Comparison of ENCODE assay signal across 8 mouse cellular contexts in genomic region chr10:24297792-24298191, GRCm38 (mm10).
DNase-seq lines count a peak whose midpoint lies in the region; ATAC-seq and TF ChIP-seq lines count a peak whose summit lies in the region.

No protein-coding gene starts in this region.

- intact Hi-C loops in gastrocnemius, adult 2 months (cut with DNase I) = loop anchor here (1.0 to 5.0 kb wide), 2 partner anchors 105 to 124 kb away; no protein-coding TSS in a partner anchor
- intact Hi-C loops in gastrocnemius, postnatal 14 days (cut with DNase I; ENCODE audit: low total_unique reads) = loop anchor here (2.0 to 5.0 kb wide), 2 partner anchors 105 to 125 kb away; no protein-coding TSS in a partner anchor

- H3K27ac ChIP-seq in gastrocnemius, adult 2 months = no peak overlapping the region

- DNase-seq in gastrocnemius, adult 2 months = no peak
- DNase-seq in gastrocnemius, postnatal 14 days = no peak
- DNase-seq in ovary, postnatal 36 days (ENCODE audit: low spot score) = peak; percentile 25
- no peak for DNase-seq in ovary, adult 18-20 months (ENCODE audit: low spot score)
- peak; percentile 29 to 38 for DNase-seq in adrenal gland, postnatal 36 days
- DNase-seq in hindlimb bud, embryonic 11.5 days (ENCODE audit: extremely low spot score, low read depth, low spot score) = peak; percentile 41

- H3K4me3 ChIP-seq in gastrocnemius, adult 2 months = no peak overlapping the region

- 0 out of 2 replicates have a peak, but pooled peaks have one; percentile 56 for ATAC-seq in megakaryocyte progenitor cell, adult 5-6 weeks (replicated peaks; ENCODE audit: poor library complexity)
- ATAC-seq in megakaryocyte, adult 5-6 weeks (ENCODE audit: poor library complexity, severe bottlenecking) = no peak

- TF ChIP-seq CTCF in gastrocnemius, adult 2 months (IDR thresholded peaks at IDR 0.05) = peak; percentile 89

Comparison
In these comparisons a context has a peak if more than half of its experiments do, and no peak if none do; other contexts are left out.
1. DNase-seq: peak in ovary, postnatal 36 days (single experiment), adrenal gland, postnatal 36 days (2 of 2) and hindlimb bud, embryonic 11.5 days (single experiment); none in gastrocnemius, adult 2 months (single experiment), gastrocnemius, postnatal 14 days (single experiment) and ovary, adult 18-20 months (single experiment).